In genomic region chr4:108018961-108019921, GRCm38 (mm10) we compare ENCODE assay signal across 11 mouse cellular contexts. TPM values are rescaled to one million over a fixed set of nuclear protein-coding genes. Genes with fewer than 3 reads are reported as not detected.
DNase-seq lines count a peak whose midpoint lies in the region; TF ChIP-seq lines count a peak whose summit lies in the region.
"Had no signal": no experiment of that assay in that cellular context is flagged by ENCODE, and none has a peak within 500 bp of the region (broad histone marks: within the 10 kb centered on the region; RNA-seq: fewer than 3 reads in every experiment).

No protein-coding gene starts in this region.

- TF ChIP-seq POLR2A in brain, embryonic 14.5 days (IDR thresholded peaks at IDR 0.05; ENCODE audit: borderline replicate concordance, extremely low read depth, insufficient read depth, insufficient read length, poor library complexity, severe bottlenecking), result no peak

- TF ChIP-seq CTCF in brain, embryonic 14.5 days (IDR thresholded peaks at IDR 0.05; ENCODE audit: borderline replicate concordance, extremely low read depth, insufficient read depth, insufficient read length), result no peak

- DNase-seq in layer of hippocampus, adult 18-20 months (ENCODE audit: low spot score in 2 of 2), result peak; percentile 40 to 64
- no peak for DNase-seq in layer of hippocampus, adult 9-10 months (ENCODE audit: low spot score)
- DNase-seq in NIH3T3 (ENCODE audit: low read depth), result peak; percentile 62
- peak; percentile 61 for DNase-seq in brain, embryonic 14.5 days (ENCODE audit: low read depth)
- peak; percentile 12 for DNase-seq in mesoderm, embryonic 11.5 days (ENCODE audit: low read depth, low spot score)
- DNase-seq in urinary bladder, adult 18-20 months (ENCODE audit: low spot score in 2 of 2), result no peak
- no peak for DNase-seq in adrenal gland, adult 2 months
- DNase-seq: left cerebral cortex, postnatal 4 days had no signal

RNA-seq across cellular contexts. Expression of gene Slc1a7, which starts 51.1 kb away (rescaled TPM):
- total RNA-seq in layer of hippocampus, adult 18-20 months (2021), result not detected
- polyA plus RNA-seq in brain, embryonic 14.5 days (2012; rRNA removed), result 0.08 and 0.10 TPM in 2 replicates
- under 1 TPM; 0.20 to 0.48 TPM for total RNA-seq in adrenal gland, adult 2 months (2021)
- 0.20 and 0.22 TPM in 2 replicates for polyA plus RNA-seq in adrenal gland, adult 2 months (2012; rRNA removed)
- total RNA-seq: left cerebral cortex, postnatal 4 days; MEL had no signal
- polyA plus RNA-seq: heart, embryonic 14.5 days; neural tube, embryonic 12.5 days had no signal

Comparison
In these comparisons a context has a peak if more than half of its experiments do, and no peak if none do; other contexts are left out.
1. DNase-seq: peak in layer of hippocampus, adult 18-20 months (2 of 2), NIH3T3 (single experiment), brain, embryonic 14.5 days (single experiment) and mesoderm, embryonic 11.5 days (single experiment); none in layer of hippocampus, adult 9-10 months (single experiment), urinary bladder, adult 18-20 months (0 of 2) and adrenal gland, adult 2 months (single experiment).